Mouse (Mus musculus): ENCODE results near the gene Sec1.
"Not testable (repeated sequence)": the region's sequence is repeated elsewhere in the genome, so short reads cannot be mapped to it uniquely, and the experiment has no call there.

Sec1 gene

DNA sequence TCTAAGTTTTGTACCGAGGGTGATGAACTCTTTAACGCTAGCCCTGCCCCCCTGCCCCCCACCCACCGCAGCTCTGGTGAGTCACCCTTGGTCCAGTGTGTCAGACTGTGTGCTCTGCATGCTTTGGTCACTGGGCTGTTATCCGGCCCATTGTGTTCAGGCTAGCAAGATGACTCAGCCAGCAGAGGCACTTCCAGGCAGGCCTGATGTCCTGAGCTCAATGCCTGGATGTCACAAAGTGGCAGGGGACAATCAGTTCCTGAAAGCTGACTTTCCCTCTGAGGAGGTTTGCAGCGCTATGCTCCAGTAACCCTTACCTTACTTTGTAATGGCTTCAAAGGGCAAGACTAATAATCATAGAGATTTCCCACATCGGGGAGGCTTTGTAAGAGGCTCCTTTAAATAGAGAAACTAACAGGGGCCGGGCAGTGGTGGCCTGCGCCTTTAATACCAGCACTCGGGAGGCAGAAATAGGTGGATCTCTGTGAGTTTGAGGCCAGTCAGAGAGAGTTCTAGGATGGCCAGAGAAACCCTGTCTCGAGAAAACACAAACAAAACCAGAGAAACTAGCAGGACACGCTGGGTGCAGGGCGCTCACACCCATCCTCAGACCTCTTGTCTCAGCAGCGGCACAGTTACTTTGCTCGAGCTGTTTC is 14.1 kb downstream of the Sec1 start:
- DNase-seq (ENCODE audit: low spot score in 2 of 2) = peak in 1 of 2 experiments; percentile 80

DNA sequence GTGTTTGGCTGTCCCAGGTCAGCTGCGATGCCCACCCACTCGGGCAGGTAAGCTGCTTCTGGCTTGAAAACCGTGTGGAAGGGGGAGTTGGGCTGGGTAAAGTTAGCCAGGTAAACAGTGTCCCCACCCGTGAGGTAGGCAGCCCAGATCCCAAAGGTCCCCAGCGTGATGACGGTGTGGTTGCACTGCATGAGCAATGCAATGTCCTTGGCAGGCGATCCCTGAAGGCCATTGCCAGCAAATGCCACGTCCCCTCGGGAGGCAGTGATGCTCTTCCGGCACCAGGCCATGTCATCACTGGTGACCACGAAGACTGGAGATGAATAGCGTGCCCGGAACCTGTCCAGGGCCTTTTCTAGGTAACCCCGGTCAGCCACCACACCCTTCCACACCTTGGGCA is 15.7 kb downstream of the Sec1 start:
- DNase-seq (ENCODE audit: low spot score in 2 of 2) = no peak

DNA sequence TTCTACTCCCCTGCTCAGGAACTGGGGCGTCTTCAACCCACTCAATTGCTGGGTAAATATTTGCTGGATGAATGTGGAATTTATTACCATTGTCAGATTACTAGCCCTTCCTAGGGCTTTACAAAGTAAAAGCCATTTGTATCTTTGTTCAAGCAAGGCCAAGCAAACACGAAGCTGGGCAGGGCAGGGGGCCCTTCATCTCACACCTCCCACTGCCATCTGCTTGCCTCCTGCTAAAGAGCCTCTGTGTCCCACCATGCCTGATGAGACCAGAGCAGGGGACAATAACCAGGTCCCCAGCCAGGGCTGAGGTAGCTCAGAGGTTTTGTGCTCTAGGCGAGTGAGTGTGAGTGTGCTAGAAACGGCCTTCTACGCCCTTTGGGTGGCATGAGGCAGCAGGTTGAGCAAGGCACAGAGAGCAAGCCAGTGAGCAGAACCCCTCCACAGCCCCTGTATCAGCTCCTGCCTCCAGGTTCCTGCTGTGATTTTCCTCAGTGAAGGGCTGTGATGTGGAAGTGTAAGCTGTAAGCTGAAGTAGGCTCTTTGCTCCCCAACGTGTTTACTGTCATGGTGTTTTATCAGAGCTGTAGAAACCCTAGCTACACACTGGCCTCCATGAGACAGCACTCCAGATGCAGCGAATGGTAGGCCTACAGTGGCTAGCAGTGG is 16.4 kb downstream of the Sec1 start:
- DNase-seq (ENCODE audit: low spot score in 2 of 2) = no peak

DNA sequence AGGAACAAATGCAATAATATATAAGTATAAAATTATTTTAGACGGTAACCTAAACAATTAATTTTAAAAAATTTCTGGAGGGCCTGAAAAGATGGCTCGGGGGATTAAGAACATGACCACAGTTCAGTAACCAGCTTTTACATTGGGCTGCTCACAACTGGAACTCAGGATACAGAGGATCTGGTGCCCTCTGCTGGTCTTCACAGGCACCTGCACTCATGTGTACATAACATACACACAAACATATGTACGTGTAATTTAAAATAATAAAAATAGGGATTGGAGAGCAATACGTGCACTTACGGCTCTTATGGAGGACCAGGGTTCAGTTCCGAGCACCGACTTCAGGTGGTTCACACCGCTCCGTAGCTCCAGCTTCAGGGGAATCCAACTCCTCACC is 25.3 kb downstream of the Sec1 start:
- no peak for DNase-seq (ENCODE audit: low spot score in 2 of 2)

DNA sequence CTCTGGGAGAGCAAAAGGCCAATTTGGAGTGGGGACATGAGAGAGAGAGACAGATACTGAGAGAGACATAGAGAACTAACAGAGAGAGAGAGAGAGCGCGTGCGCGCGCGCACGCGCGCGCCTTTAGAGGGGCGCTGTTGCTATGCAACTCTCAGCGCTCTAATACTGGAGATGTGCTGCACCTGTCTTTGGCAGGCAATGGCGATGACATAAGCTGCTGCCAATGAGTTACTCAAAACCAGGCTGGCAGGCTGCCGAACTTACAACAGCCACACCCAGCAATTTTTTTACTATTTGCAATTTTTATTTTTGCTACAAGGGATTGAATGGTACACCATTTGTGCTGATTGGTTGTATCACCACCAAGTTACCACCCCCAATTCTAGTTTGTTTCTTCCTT is 26.4 kb downstream of the Sec1 start:
- DNase-seq (ENCODE audit: low spot score in 2 of 2) = no peak

DNA sequence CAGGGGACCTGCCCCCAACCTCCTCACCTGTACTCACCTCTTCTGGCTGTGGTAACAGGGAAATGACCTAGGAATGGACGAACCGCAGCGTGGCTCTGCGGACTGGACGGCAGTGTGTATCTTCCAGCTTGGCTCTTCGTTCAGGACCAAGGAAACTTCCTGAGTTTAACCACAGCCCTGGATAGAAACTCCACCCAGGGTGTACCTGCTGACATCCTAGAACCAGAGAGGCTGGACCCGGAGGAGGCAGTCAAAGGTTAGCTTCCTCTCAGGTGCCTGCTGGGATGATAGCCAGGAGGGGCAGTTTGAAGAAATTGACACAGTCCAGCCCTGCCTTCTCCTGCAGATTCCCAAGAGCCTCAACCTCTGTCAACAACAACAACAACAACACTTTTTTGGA is 28.0 kb downstream of the Sec1 start, which contains the start of gene Fut2:
Fut2 (minus strand) TSS at position 234 of the 400 bp plus-strand sequence.
- DNase-seq (ENCODE audit: low spot score in 2 of 2) = no peak

DNA sequence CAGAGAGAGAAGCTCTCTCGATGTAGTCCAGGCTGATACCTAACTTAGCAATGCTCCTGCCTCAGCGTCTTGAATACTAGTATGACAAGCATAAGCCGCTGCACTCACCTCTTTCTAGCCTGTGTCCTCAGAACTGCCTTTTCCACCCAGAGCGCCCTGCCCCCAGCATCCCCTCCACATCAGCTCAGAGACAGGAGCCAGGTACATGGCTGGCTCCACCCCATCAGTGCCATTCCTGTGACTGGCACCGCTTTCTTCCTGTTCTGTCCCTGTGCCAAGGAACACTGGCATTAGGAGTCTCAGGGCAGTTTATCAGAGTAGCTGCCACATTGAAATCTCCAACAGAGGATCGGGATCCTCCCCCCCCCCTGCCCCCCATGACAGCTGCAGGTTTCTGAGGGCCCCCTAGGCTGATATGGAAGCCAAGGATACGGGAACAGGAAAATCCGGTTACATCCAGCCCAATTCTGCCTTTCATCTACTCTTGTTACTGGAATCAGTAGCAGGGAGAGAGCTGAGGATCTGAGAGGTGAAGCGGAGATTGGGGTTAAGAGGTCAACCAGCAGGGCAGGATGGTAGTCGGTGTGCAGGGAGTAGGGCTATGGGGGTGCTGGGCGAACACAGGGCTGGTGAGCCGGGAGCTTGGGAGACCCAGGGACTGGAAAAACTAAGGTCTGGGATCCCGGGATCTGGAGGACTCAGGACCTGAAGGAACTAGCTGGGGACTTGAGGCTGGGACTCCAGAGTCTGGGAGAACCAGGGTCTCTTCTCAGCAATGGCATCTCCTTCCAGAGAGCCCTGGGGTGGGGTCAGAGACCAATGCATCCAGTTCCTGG is 28.7 kb downstream of the Sec1 start:
- DNase-seq (ENCODE audit: low spot score in 2 of 2) = no peak

DNA sequence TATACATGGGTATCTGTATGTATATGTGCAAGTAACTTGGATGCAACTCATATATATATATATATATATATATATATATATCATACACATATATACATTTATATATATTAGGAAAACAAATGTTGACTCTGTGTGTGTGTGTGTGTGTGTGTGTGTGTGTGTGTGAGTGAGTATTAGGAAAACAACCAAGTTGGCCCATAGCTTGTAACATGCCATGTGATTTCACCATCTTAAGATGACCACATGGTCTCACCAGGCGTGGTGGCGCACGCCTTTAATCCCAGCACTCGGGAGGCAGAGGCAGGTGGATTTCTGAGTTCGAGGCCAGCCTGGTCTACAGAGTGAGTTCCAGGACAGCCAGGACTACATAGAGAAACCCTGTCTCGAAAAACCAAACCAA is 32.5 kb downstream of the Sec1 start:
- not testable (repeated sequence) for DNase-seq (ENCODE audit: low spot score in 2 of 2)

DNA sequence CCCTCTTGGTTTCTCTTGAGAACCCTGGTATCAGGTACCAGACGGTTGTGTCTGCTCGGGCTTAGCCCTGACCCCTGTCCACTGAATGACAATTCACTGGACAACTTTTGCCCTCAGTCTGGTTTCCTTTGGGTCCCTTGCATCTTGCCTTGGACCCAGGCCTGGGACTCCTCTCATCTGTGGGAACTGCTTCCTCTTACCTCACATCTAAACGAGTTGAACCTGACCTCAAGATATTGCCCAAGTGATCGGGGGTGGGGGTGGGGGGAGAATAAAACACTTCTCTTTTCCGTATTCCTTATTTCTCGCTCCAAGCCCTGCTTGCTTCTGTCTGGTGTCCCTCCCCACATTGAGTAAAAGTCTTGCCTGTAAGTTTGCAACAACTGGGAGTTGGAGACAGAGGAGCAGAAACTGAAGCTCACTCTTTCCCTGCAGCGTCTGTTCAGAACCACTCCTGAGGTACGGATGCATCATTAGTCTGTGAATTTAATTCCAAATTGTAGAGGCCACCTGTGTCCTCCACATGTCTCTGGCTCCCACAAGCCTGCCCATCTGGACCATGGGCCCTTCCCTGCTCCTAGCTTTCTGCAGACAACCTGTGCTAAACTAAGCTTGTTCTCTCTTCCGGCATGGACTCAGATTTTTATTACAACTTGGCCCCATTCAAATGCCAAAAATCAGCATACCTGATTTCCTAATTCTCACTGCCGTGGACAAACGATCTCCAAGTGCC is 33.3 kb downstream of the Sec1 start:
- no peak for DNase-seq (ENCODE audit: low spot score in 2 of 2)

DNA sequence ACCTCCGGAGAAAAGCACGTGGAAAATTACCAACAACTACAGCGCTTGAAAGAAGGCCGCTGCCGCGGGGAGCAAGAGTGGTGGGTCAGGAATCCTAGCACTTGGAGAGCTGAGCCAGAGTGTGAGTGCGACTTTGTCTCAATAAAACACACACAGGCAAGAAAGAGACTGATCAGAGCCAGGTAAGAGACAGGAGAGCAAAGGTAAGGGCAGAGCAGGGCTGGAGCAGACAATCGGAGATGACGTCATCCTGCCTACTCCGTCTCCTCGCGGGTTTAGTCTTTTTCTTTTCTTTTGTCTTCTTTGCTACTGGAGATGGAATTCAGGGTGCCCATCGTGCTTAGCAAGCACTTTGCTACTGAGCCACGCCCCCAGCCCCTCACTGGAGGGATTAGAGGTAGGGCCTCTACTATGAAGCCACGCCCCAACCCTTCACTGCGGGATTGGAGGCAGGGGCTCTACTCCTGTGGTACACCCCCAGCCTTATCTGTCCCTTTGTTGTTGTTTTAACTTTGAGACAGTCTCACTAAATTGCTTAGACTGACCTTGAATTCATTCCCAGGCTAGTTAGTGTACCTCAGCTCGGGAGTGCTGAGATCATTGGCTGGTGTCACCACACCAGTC is 39.7 kb downstream of the Sec1 start:
- DNase-seq (ENCODE audit: low spot score in 2 of 2) = no peak

DNA sequence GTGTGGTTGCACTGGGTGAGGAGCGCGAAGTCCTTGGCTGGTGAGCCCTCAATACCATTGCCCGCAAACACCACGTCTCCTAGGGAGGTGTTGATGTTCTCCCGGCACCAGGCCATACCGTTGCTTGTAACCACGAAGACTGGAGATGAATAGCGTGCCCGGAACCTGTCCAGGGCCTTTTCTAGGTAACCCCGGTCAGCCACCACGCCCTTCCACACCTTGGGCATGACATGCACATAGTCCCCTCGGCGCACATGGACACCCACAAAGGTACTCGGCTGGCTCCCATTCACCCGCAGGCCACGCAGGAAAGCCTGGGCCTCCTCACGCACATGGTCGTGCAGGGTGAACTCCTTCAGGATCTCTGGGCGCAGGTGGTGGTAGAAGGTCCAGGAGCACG is 43.7 kb downstream of the Sec1 start:
- not testable (repeated sequence) for DNase-seq (ENCODE audit: low spot score in 2 of 2)

DNA sequence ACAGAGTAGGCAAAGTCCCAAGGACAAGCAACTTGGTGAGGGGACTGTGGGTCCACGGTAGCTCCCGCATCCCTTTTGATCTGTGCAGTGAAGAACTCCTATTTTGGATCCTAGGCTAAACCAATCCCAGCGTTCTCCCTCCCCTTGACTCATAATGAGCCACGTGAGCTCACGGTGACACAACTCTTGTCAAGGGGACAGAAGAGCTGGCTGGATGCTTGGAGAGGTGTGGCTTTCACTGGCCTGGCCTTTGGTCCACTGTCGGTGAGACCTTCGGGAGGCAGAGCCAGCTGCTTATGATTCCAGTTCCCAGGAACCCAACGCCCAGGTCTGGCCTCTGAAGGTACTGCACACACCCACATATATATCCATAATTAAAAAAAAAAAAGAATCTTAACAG is 44.9 kb downstream of the Sec1 start:
- no peak for DNase-seq (ENCODE audit: low spot score in 2 of 2)

DNA sequence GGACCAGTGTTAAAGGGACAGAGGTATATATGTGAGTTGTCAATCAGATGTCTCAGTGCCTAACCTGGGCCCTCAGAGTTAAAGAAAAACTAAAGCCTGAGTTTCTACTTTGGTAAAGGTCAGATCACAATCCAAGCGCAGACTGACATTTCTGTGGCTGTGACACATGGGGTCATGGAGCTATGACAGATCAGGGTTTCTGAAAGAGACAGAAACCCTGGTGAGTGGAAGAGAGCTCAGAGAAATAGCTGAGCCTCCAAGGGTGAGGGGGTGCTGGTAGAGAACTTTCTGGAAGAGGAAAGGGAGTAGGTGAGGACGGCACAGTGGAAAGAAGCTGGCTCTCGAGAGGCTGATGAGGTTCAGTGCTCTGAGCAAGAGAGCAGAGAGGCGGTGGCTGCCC is 47.5 kb downstream of the Sec1 start:
- no peak for DNase-seq (ENCODE audit: low spot score in 2 of 2)

DNA sequence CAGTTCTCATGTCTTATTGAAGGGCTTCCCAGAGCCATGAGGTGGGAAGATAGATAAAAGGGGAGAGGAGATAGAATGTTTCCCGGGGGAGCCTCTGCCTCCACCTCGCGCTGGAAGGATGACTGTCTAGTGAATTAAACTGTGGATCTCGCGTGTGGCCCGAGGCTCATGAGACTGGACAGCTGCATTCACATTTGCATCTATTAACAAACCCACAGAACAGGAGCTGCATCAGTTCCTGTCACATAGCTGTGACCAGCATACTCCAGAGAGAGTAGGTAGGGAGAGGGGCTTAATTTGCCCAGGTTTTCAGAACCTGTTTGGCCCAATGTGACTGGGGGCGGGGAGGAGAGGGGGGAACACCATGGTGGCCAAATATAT is 48.6 kb downstream of the Sec1 start:
- no peak for DNase-seq (ENCODE audit: low spot score in 2 of 2)

DNA sequence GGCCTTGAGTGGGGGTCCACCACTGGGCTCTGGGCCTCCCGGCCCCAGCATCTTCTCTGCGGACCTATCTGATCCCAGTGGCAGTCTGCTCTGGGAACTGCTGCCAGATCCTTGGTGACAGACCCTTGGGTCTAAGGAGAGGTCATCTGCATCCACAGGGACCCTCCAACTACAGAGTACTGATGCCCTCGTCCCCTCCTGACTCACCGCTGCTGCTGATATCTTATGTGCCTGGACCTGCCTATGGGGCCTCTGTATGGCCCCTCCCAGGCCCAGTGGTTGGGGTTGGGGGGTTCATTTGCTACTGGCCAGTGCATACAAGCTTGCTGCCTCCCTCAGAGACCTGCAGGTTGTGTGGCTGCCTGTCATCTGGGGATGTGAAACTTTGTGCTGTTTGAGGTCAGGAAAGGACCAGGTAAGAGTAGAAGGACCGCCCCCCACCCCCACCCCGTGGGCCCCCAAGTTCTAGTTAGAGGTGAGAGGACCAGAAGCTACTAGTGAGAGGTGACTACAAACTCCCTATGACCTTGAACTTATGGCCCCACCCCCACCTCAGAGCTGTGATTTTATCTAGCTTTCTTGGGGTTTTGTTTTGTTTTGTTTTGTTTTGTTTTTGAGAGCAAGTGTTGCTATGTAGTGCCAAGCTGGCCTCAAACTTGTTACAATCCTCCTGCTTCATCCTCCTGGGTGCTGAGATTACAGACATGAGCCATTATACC is 49.2 kb downstream of the Sec1 start:
- DNase-seq (ENCODE audit: low spot score in 2 of 2) = no peak

DNA sequence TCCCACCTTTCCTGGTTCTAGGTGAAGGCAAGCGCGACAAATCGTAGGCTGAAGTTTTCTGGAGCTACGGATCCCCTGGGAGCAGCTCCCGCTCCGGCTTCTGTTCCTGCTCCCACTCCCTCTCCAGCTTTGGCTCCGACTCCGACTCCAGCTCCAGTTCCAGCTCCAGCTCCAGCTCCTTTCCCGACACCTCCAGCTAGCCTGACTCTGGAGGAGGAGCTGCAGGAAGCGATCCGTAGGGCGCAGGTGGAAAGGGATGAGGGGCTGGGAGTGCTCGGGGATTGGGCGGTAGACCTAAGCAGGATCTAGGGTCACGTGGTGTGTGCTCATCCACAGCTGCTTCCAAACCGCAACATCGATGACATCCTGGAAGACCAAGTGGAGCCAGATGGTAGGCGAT is 50.0 kb downstream of the Sec1 start:
- no peak for DNase-seq (ENCODE audit: low spot score in 2 of 2)

DNA sequence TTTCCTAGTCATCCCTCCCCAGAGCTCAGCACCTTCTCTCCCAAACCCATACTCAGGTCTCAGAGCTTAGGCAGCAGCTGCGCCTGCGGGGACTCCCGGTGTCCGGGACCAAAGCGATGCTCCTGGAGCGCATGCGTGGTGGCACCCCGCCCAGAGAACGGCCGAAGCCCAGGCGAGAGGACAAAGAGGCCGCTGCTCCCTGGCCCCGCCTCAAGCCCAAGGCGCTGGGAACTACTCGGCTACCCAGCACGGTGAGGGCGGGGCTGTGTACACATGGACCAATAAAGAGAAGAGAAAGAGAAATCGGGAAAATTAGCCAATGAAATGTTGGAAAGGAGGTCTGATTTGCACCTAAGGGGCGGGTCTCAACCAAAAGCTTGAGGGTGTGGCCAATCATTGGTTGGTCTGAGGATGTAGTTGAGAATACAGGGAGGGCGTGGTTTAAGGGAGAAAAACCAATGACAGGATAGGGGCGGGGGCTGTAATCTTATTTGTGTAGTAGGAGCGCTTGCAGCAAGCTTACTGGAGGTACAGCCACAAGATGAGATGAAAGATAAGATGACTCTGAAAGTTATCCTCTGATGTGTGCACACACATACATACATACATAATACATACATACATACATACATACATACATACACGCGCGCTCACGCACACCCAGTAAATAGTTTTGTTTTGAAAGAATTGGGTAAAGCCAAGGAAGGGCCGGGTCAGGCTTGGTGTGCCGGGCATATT is 50.6 kb downstream of the Sec1 start:
- peak; percentile 58 to 79 for DNase-seq (ENCODE audit: low spot score in 2 of 2)

DNA sequence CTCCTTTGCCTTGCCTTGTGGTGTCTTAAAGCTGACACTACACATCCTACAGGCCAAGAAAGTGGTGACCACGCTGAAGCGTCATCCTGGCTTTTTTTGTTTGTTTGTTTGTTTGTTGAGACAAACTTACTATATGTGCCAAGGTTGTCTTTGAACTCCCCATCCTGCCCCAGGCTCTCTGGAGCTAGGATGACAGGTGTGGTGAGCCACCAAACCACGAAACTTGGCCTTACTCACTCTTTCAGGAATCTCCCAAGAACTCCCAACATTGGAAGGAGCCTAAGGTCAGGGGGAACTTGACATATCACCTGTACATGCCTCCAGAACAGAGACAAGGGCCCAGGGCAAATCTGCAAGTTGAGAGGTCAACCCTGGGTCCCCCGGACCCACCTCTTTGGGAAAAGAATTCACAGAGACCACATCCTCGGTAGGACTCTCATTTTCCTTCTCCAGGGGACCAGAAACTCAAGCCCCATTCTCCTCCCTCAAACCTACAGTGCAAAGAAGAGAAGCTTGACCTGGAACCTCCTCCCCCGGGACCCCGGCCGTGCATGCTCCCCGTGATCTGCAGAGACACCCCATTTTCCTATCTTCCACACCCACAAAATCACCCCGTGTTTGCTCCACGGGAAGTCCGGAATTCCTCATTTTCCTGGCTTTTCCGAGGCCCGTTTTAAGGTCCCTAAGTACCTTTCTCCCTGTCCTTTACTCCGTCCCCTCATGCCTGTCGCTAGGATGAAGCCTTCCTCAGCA is 51.5 kb downstream of the Sec1 start:
- DNase-seq (ENCODE audit: low spot score in 2 of 2) = no peak

DNA sequence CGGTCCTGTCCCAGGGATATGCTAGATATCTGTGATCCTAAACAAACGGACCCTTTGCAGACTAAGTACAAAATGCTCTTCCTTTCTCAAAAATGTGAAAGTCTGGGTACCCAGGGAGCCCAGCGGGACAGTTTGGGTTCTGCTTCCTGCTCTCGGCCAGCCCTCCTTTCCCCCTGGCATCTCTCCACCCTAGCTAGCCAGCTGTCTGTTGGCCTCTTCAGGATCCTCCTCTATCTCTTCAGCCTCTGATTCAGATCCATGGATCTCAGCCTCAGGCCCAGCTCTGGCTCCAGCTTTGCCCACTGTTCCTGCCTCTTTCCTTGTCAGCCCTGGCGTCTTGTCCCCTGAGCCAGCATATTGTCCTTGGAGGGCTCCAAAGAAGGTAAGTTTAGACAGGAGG is 52.1 kb downstream of the Sec1 start:
- no peak for DNase-seq (ENCODE audit: low spot score in 2 of 2)
